Mouse (Mus musculus) retina, postnatal 1 day (tissue): ENCODE data around the gene Arhgap40.
A peak's percentile ranks its signal among the peaks of the same experiment; 100 is the strongest.

Experiments
- DNase-seq: peaks from one replicate; pipeline ENCODE4 v3.0.0-alpha.2; 2012

Arhgap40 gene

DNA sequence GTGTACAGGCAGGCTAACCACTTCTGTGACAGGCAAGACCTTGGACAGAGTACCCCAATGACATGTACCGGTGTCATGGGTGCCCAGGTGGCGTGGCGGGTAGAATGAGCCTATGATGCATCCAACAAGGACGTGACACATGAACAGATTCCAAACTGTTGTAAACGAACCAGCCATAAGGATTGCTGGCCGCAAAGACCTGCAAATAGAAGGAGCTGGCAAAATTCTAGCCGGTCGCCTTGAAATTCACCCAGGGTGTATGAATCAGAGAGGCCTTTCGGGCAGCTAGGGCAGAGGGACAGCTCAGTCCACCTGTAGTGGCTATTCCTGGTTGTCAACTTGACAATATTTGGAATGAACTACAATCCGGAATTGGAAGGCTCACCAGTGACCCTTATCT, 41.8 kb downstream of the Arhgap40 start:
- DNase-seq = no peak

DNA sequence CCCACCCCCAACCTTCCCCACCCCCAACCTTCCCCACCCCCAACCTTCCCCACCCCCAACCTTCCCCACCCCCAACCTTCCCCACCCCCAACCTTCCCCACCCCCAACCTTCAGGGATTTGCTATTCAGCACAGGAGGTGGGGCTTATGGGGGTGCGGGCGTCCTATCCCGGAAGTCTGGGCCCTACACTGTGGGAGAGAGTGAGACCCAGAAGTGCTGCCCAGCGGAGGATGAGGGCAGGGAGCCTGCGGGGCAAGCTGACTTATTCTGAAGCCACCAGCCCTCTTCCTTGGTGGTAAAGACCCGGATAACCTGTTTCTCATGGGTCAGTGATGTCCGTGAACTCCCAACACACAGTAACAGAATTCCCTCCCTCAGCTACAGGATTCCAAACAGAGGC, 42.7 kb downstream of the Arhgap40 start:
- peak; percentile 33 for DNase-seq

DNA sequence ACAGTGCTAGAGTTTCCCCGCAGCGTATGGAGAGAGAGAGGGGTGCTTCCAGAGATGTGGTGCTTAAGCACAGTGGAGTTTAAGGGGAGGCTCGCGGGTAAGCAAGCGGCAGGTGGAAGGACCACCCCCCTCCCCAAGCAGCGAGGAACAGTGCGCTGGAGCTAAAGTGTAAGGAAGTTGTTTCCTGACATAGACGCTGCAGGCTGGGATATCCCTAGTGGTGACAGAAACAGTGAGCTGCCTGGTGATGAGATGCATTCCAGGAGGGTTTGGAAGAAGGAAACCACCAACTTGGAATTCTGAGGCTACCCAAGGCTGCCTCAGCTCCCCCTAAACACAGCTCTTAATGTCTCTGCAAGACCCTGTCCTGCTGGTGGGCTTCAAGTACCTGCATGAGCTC, 43.2 kb downstream of the Arhgap40 start:
- DNase-seq = no peak

DNA sequence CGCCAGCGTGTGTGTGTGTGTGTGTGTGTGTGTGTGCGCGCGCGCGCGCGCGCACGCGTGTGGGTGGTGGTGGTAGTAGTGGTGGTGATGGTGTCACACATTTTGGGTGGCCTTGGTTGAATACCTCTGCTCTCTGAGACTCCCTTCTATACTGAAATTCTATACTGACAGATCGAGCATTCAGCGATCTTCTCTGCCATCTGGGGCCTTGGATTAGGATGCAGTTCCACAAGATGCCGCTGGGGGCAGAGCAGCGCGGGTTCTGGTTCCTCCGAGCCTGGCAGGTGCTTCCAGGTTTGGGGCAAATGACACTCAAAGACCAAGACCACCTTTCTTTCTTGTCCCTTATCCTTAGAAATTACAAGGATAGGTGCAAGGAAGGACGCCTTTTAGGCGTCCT, 43.6 kb downstream of the Arhgap40 start:
- DNase-seq = peak; percentile 86

DNA sequence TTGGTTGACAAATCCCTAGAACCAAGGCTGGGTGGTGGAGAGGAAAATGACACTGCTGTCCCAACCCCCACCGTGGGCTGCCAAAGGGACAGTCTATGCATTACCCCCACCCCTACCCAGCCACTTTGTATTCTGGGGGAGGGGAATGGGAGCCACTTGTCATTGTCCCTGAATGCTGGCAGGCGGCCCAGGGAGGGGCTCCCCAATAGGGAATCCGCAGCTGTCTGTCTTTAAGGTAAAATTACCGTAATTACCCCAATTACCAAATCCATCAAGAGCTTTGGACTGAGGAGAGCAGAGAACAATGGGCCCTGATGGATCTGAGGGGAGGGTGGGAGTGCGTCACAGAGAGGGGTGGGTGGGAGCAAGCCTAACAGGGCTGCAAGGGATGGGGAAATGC, 44.2 kb downstream of the Arhgap40 start:
- DNase-seq = peak; percentile 77

DNA sequence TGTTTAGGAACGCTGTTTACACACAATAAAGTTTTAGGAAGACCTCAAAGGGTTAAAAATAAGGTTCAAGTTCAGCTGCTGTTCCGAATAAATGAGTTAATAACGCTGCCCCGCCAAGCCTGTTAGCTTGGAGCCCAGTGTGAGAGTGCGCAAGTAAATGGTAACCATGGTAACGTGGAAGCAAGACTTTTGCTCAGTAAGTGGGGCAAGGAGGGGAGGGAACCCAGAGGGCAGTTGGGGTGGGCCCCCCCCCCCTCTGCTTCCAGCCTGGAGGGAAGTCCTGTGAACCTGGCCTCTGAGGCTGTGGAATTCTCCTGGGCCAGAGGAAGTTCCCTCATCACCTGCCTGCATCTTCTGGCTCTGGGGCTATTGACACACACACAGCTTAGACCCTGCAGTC, 47.3 kb downstream of the Arhgap40 start:
- peak; percentile 82 for DNase-seq

DNA sequence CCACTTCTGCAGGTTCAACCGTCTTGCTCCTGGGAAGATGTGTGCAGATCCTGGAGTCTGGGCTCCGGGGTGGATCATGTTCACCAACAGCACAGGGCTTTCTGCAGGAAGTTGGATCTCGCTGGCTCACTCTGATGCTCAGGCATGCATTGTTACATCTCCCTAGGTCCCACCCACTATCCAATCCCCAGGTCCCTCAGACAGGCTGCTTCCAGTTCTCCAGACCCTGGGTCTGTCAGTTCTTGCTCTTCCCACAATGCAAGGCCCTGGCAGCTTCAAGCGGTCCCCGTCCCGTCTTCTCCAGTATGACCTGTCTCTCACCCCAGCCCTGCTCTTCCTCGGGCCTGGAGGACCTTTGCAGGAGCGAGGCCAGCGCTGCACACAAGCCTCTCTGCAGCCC, 48.2 kb downstream of the Arhgap40 start:
- DNase-seq = peak; percentile 65

DNA sequence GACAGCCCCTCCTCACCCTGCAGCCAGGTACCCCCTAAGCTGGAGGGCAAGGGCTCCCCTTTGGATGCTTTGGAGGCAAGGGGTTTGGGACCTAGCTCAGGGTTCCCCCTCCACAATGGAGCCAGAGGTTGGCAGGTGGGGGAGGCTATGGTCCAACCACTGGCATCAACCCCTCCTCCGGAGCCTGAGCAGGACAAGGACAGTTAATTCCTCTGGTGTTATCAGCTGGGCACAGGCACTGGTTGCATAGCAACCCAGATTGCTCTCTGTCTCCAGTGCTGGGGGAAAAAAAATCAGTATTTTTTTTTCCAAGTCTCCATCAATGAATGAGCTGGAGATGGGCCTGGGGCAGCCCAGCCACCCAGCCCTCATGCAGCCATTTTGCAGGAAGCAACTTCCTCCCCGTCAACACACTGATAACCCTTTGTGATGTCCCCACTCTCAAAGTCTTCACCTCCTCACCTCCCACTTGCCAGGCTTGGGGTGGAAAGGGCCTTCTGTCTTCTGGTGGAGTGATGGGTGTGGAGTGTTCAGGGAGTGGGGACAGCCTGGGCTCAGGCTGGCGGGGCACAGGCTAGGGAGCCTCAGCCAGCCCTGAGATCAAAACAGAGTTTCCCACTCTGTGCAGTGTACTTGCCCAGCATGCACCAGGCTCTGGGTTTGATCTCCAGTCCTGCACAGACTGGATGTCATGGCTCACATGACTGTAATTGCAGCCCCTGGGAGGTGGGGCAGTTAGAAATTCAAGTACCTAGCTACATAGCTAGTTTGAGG, 49.0 kb downstream of the Arhgap40 start:
- DNase-seq = peak; percentile 54

DNA sequence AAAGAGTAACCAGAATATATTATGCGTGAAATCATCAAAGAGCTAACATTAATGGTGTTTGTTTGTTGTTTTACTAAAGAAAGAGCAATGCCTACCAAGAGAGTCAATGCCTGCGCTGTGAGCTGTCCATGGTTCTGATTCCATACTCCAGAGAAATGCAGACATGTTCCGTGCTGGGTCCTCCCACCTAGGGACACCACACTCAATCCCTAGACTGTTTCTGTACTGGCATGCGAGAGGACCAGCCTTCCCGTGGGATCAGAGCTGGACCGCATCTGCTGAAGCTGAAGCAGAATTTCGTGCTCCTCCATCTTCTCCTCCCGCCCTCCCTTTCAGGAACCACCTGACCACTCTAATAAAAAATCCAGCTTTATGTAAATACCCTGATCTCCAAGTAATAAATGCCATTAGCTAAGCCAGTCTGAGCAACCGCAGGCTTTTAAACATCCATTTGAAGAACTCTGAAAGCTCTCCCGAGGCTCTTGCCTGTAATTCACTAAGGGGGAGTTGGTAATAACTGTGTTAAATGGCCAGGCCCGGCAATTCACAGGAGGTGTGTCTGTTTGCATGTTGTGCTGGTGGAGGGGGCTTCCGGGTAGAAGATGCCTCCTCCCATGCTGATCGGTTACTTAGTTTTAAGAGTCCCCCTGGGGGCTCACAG, 58.0 kb downstream of the Arhgap40 start:
- peak; percentile 83 for DNase-seq

DNA sequence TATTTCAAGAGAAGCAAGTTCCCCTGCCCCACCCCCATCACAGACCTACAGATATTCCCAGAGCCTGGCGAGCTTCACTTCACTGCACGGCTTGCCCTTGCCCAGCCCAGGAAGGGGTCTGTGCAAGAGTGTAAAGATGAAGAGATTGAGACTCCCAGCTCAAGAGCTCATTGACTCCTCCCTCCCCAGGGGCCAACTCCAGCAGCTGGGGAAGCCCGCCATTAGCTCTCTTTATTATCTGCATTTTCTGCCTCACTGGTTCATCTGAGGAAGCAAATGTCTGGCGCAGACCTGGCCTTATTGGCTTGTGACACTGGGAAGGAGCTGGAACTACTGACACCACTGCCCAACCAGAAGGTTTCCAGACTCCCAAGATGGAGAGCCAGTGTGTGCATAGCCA, 67.4 kb downstream of the Arhgap40 start:
- peak; percentile 66 for DNase-seq

DNA sequence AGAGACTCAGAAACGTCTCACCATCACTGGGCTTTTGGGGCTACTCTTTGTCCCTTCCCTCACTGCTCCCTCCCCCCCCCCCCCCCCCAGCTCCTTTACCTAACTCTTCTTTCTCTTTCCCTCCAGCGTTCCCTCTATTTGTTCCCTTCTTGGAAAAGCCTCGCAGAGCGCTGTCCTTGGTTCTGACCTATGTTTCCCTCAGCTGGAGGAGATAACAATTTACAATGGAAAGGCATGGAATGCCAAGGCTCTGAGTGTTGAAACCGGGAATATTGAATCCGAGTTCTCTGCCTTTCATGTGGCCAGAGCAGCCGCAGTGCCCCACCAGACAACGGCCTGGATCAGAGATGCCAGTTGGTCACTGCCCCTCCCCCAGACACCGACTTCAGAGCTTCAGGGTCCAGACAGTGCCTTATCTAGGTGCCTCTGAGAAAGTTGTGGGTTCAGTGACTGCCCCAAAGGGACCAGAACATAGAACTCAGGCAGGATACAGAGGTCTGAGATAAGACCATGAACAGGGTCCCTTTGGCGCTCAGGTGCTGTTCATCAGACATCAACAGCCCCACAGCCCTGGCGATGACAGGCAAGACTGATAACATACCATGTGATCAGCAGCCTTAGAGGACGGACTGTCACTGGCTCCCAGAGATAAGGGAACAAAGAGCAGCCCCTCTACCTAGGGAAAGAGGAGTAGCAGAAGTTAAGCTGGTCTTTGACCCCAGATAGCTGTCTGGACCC, 72.2 kb downstream of the Arhgap40 start:
- DNase-seq = peak; percentile 73

DNA sequence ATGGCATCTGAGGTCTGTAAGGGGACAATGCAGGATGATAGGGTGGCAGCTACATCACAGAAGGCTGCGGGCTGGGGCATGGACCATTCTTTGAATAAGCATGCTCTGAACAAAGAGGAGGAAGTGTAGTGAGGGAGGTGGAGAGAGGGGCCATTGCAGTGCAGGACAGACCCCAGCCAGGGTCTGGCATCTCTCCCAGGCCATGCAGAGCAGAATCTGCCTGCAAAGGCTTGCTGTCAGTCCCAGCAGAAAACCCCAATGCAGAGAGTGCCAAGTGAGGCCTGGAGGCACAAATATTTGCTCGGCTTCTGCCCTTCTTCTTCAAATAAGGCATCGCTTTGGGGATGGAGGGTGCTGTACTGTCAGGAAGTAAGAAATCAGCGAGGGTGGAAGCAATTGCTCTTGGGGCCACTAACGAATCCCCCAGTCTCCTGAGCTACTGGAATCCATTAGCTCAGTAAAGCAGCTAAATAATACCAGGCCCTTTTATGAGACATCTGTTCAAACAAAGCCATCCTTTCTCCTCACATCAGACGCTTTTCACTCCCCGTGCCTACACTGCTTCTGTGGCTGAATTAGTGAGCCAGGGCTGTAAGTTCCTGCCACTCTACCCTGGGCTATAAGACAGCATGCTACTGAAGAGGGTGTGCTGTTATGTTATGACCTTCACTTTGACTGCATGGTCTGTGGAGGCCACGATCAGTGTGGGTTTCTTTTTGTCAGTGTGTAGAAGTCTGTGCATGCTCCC, 76.1 kb downstream of the Arhgap40 start:
- DNase-seq = no peak

DNA sequence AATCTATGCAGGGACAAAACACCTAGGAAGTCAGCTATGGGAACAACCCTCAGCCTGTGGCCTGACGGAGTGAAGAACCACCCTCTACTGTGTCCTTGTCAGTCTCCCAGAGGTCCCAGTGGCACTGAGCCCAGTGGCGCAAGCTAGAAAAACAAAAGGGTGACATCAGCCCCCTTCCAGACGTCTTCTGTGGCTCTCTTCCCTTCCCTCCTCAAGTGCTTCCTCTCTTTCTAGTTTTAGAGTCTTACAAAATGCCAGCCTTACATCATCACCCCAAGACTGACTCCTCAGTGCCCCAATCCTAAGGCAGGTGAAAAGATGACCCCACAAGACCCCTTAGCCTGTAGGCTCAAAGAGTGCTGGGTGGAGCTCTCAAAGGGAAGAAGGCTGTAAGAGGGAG, 77.9 kb downstream of the Arhgap40 start:
- DNase-seq = no peak

DNA sequence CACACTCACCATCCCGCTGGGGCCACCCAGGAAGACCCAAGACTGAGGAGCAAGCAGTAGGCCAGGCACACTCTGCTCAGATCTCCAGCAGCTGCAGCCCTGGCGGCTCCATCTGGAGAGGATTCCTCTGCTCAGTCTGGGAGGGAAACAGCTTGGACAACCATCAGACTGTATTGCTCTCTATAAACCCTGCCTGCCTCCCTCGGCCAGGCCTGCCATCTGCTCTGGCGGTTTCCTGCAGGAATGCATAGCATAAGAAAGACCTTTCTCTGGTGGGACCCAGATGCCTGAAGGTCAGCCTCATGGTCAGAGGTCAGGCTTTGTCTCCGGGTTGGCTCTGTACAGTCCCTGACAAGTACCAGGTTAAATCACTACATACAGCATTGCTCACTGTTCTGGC, 78.7 kb downstream of the Arhgap40 start:
- peak; percentile 75 for DNase-seq

DNA sequence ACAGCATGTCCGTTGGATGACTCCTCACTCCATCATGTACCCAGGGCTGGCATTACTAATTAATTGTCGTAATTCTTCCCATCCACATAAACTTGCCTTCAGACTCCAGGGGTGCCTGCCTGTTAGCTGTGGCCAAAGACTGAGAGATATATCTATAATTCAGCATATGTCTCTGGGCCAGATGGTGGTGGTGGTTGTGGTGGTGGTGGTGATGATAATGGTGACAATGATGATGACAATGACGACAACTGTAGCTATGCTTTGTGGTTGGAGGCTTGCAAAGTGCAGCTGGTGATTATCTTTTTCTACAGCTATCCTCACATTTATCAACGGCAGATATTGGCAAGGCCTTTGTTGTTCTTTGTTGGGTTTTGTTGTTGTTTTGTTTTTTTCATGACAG, 80.8 kb downstream of the Arhgap40 start:
- DNase-seq = no peak

DNA sequence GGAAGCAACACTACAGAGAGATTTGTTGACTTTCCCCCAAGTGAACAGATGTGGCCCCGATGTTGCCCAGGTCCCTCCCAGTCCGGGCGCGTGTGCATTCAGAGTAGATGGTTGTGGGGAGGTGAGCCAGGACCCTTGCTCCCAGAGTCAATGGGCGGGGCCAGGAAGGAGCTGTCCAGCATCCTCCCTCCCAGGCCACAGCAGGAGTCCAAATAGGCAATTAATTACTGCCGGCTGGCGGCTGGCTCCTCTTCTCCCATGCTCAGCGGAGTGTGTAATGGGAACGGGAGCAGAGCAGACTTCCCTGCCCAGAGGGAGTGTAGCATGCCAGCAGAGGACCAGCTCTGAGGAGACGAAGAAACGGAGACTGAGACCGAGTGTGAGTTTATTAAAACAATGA, 82.5 kb downstream of the Arhgap40 start:
- DNase-seq = peak; percentile 95

DNA sequence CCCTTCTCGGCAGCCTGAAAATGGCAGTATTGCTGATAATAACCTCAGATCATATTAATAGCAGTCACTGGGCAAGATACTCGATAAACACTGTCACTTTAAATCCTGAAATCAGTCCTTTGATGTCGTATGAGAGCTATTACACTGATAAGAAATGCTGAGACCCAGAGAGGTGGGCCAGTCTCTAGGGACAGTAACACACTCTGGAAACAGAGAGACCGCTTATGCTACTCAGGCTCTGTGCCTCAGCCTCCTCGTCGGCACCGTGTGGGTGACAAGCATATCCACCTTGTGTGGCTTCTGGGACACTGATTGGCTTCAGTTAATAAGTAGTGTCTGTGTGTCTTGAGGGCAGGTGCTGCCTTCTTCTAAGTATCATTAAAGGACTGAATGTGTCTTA, 83.0 kb downstream of the Arhgap40 start:
- no peak for DNase-seq

DNA sequence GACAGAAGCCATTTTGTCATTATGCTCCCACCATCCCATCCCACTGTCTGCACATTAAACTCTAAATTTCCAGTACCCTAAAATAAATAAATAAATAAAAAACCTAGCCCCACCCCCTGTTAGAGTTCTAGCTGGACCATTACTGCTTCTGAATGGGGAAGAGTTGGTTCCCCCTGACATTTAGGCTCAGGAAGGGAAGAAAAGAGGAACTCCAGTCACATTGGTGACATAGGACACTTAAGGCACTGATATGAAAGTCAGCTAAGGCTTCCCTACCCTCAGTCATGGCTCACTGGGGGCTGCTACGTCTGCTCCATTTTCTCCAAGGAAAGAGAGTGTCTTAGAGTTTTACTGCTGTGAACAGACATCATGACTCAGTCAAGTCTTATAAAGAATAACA, 84.2 kb downstream of the Arhgap40 start:
- no peak for DNase-seq
